Mouse (Mus musculus): ENCODE measurements around the gene Kcnj12.

DNA sequence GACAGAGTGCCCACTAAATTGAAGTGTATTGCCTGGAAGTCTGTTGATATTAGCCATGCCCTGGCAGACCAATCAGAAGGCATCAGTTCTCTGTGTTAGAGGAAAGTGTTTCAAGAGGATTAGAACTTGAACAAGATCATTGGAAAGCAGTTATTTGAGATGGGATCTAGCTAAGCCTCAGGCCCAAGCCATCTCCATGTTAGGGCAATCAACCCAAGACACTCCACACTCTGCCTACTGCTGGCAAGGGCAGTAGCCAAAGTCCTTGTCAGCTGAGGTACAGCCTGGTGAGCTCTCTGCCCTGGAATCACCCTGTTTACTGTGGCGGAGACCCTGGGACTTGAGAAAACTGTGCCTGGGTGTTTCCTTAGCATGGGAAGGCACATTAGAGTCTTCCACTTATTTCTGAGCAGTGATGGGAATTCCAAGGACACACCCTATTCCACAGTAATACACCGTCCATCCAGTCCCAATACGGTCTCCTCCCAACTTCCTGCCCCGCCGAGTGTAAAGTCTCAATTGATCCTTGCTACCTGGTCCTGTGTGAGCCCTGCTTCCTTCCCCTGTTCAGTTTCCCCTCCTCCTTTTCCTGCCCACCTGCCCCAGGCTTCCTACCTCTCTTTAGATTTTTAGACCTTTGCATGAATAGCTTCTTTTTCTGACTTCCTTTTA lies 52.4 kb downstream of the Kcnj12 start:
- TF ChIP-seq EP300 (IDR thresholded peaks at IDR 0.05; ENCODE audit: low read depth) = no peak
- no peak for TF ChIP-seq CTCF (IDR thresholded peaks at IDR 0.05; ENCODE audit: low read depth)
